Mouse (Mus musculus): Measurements from ENCODE around the gene 4931406C07Rik. TPM values are rescaled to one million over a fixed set of nuclear protein-coding genes. Genes with fewer than 3 reads are reported as not detected.

4931406C07Rik gene
- total and polyA plus RNA-seq, 3 experiments: 5.0 to 20.2 (median 12.0) TPM

GRCm38 (mm10) chr9:15250376-15250775, 55.9 kb downstream of the 4931406C07Rik start:
- in situ Hi-C loops (cut with MboI; ENCODE audit: low pct_ligation_motif_present, low pct_unique_long_range_greater_than_20kb, low sequenced_read_pairs): no loop called here
- dilution Hi-C loops (cut with MboI; ENCODE audit: extremely low pct_ligation_motif_present, extremely low pct_unique_long_range_greater_than_20kb, low sequenced_read_pairs): no loop called here

GRCm38 (mm10) chr9:15245319-15246075, 60.8 kb downstream of the 4931406C07Rik start:
- no peaks in the 10 kb centered on the region for H3K36me3 ChIP-seq (replicated peaks in 1 of 2; ENCODE audit: control insufficient read depth in 1 of 2, insufficient read depth in 1 of 2, low read length in 1 of 2)
- H3K79me2 ChIP-seq (replicated peaks; ENCODE audit: control insufficient read depth, extremely low read depth, insufficient read depth, poor library complexity, severe bottlenecking): no peaks in the 10 kb centered on the region
- TF ChIP-seq CHD2 (IDR thresholded peaks at IDR 0.05; ENCODE audit: low read length) (no peak), TBP (conservative IDR thresholded peaks at IDR 0.05; ENCODE audit: low read depth, low read length) (no peak), HCFC1 (IDR thresholded peaks at IDR 0.05; ENCODE audit: low read depth, low read length) (no peak), CTCF (conservative IDR thresholded peaks at IDR 0.05 in 1 of 2, IDR thresholded peaks at IDR 0.05 in 1 of 2; ENCODE audit: low read depth in 2 of 2, low read length in 2 of 2) (no peak), ZC3H11A (IDR thresholded peaks at IDR 0.05; ENCODE audit: low read depth, low read length) (no peak), USF1 (IDR thresholded peaks at IDR 0.05; ENCODE audit: low read depth, low read length) (no peak), TCF12 (IDR thresholded peaks at IDR 0.05; ENCODE audit: low read depth, low read length) (no peak), JUN (IDR thresholded peaks at IDR 0.05; ENCODE audit: insufficient read depth, low read depth, low read length) (no peak), MEF2A (IDR thresholded peaks at IDR 0.05; ENCODE audit: borderline replicate concordance, low read depth, low read length) (no peak), ZMIZ1 (IDR thresholded peaks at IDR 0.05; ENCODE audit: low read depth, low read length) (no peak), ELF1 (IDR thresholded peaks at IDR 0.05; ENCODE audit: low read depth, low read length) (no peak), PAX5 (IDR thresholded peaks at IDR 0.05; ENCODE audit: low read length) (no peak), USF2 (conservative IDR thresholded peaks at IDR 0.05; ENCODE audit: low read depth, low read length) (no peak)
- dilution Hi-C loops (cut with MboI; ENCODE audit: extremely low pct_ligation_motif_present, extremely low pct_unique_long_range_greater_than_20kb, low sequenced_read_pairs) (no loop called here), in situ Hi-C loops (cut with MboI; ENCODE audit: low pct_ligation_motif_present, low pct_unique_long_range_greater_than_20kb, low sequenced_read_pairs) (no loop called here)
- H3K27me3 ChIP-seq (replicated peaks): no peaks in the 10 kb centered on the region
- H3K9me3 ChIP-seq (replicated peaks; ENCODE audit: low read length): peaks cover 1% of the 10 kb centered on the region
- no peak overlapping the region for H3K9ac ChIP-seq (ENCODE audit: insufficient read depth, low read depth)
- peaks cover 0 to 7% of the 10 kb centered on the region in 2 experiments; a peak in 2 of 4 replicates for H3K4me1 ChIP-seq (ENCODE audit: control insufficient read depth in 1 of 2, insufficient read depth in 2 of 2)
- H3K27ac ChIP-seq (ENCODE audit: insufficient read depth, low read depth): no peak overlapping the region
- no peak for DNase-seq (ENCODE audit: extremely low read depth)
- H3K4me3 ChIP-seq (replicated peaks in 1 of 3; ENCODE audit: low read depth in 2 of 3, low read length in 2 of 3, poor library complexity in 1 of 3): no peak overlapping the region
- H3K4me2 ChIP-seq (ENCODE audit: insufficient read depth, low read depth, poor library complexity, severe bottlenecking): no peak overlapping the region

More at GRCm38 (mm10) chr9:15250376-15250775, 55.9 kb downstream of the 4931406C07Rik start:
- Histone ChIP-seq H3K4me1 (ENCODE audit: control insufficient read depth in 1 of 2, insufficient read depth in 2 of 2) (peaks cover 0 to 10% of the 10 kb centered on the region in 2 experiments; a peak in 2 of 4 replicates), H3K27me3 (replicated peaks) (no peaks in the 10 kb centered on the region), H3K4me3 (replicated peaks in 1 of 3; ENCODE audit: low read depth in 2 of 3, low read length in 2 of 3, poor library complexity in 1 of 3) (no peak overlapping the region), H3K36me3 (replicated peaks in 1 of 2; ENCODE audit: control insufficient read depth in 1 of 2, insufficient read depth in 1 of 2, low read length in 1 of 2) (no peaks in the 10 kb centered on the region), H3K4me2 (ENCODE audit: insufficient read depth, low read depth, poor library complexity, severe bottlenecking) (no peak overlapping the region), H3K79me2 (replicated peaks; ENCODE audit: control insufficient read depth, extremely low read depth, insufficient read depth, poor library complexity, severe bottlenecking) (no peaks in the 10 kb centered on the region), H3K27ac (ENCODE audit: insufficient read depth, low read depth) (no peak overlapping the region), H3K9me3 (replicated peaks; ENCODE audit: low read length) (peaks cover 1% of the 10 kb centered on the region), H3K9ac (ENCODE audit: insufficient read depth, low read depth) (no peak overlapping the region)
- TF ChIP-seq CHD2 (IDR thresholded peaks at IDR 0.05; ENCODE audit: low read length) (no peak), HCFC1 (IDR thresholded peaks at IDR 0.05; ENCODE audit: low read depth, low read length) (no peak), CTCF (conservative IDR thresholded peaks at IDR 0.05 in 1 of 2, IDR thresholded peaks at IDR 0.05 in 1 of 2; ENCODE audit: low read depth in 2 of 2, low read length in 2 of 2) (no peak), BHLHE40 (IDR thresholded peaks at IDR 0.05; ENCODE audit: low read depth, low read length) (peak; percentile 53; the same call in 1 of the 2 replicates), MXI1 (IDR thresholded peaks at IDR 0.05; ENCODE audit: low read depth, low read length) (no peak), MEF2A (IDR thresholded peaks at IDR 0.05; ENCODE audit: borderline replicate concordance, low read depth, low read length) (no peak; the same call in 1 of the 2 replicates), EP300 (IDR thresholded peaks at IDR 0.05; ENCODE audit: low read length) (no peak), SIN3A (IDR thresholded peaks at IDR 0.05; ENCODE audit: low read length) (no peak)
- peak; percentile 67 for DNase-seq (ENCODE audit: extremely low read depth)
